Mouse (Mus musculus) layer of hippocampus, adult 2 months (tissue): ENCODE data around the gene Lrch3. TPM values are rescaled to one million over a fixed set of nuclear protein-coding genes. Genes with fewer than 3 reads are reported as not detected.
"Not testable (repeated sequence)": the region's sequence is repeated elsewhere in the genome, so short reads cannot be mapped to it uniquely, and the experiment has no call there.

Experiments used
- DNase-seq, 2 experiments: peaks; one replicate each; pipeline ENCODE4 v3.0.0; 2022; ENCODE audit warnings: low spot score in 2 of 2
- H3K27ac ChIP-seq: fragments of 200-600 bp; 2 replicates; pipeline ENCODE4 v1.8.1; 2022
- H3K4me3 ChIP-seq: fragments of 200-600 bp; 2 replicates; pipeline ENCODE4 v1.8.1; 2022; ENCODE audit warnings: mild to moderate bottlenecking
- CTCF ChIP-seq: fragments of 200-600 bp; conservative IDR thresholded peaks from 2 replicates; pipeline ENCODE4 v1.8.1; 2022; ENCODE audit warnings: antibody characterized with exemption, mild to moderate bottlenecking, moderate library complexity
- total RNA-seq, 2 experiments: library from RNA; stranded (reverse); gene quantifications; 2 replicates each; pipeline ENCODE4 v1.2.3; 2021

The Lrch3 gene
- total RNA-seq, 2 experiments from 2014 or later = 41.0 to 48.2 TPM

DNA sequence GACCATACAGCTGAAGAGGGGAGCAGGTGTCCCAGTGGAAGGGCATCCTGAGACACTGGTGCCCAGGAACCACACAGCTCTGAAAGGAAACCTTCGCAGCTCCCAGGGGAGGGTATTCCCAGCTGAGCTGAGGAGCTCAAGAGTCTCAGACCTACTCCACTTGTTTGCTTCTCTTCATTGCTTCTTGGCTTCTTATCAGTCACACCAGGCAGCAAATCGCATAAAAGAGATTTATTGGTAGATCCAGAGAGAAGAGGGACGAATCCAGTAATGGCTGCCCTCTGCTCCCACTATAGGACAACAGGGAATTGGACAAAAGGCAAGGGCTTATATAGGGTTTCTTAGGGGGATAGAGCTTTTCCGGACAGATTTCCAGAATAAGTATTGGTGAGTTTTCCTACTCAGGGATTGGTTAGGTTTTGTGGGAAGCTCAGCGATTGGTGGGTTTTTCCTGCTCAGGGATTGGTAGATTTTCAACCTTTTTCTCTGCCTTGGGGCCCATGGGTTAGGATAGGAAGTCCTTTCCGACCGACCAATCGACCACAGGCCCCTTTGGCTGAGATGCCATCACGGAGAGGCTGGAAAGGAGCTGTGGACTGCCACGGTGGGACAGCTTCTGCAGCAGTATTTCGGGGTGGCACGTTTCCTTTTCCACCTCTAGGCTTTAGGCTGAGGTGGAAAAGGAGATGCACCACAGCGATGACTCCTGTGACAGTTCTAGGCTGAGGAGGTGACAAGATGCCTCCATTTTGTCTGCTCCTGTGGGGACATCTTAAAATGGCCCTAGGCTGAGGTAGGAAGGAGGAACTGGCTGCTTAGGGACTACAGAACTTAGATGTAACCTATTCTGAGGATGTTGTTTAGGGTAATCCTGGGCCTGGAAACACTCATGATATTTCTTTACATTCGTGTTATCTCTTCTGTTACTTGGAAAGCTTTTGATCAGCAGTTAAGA, 34.7 kb upstream of the Lrch3 start:
- DNase-seq = no peak
- Histone ChIP-seq H3K4me3 (peak overlapping the region; percentile 86), H3K27ac (no peak overlapping the region)
- no peak for TF ChIP-seq CTCF

DNA sequence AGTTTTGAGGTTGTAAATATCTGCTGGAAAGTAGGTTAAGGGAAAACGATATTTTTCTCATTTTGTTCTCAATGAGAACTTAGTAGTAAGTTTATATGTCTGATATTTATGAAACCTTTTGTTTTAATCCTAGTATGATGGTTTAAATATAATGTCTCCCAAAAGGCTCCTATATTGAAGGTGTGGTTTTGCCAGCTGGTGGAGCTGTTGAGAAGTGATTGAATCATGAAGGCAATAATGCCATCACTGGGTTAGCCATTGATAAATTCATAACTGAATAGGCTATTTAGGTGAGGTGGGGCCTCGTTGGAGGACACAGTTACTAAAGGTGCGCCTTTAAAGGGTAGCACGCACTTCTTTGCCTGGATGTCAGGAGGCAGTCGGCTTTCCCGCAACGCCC, 32.4 kb upstream of the Lrch3 start:
- TF ChIP-seq CTCF = peak; percentile 47
- Histone ChIP-seq H3K4me3 (no peak overlapping the region), H3K27ac (no peak overlapping the region)
- DNase-seq = no peak

DNA sequence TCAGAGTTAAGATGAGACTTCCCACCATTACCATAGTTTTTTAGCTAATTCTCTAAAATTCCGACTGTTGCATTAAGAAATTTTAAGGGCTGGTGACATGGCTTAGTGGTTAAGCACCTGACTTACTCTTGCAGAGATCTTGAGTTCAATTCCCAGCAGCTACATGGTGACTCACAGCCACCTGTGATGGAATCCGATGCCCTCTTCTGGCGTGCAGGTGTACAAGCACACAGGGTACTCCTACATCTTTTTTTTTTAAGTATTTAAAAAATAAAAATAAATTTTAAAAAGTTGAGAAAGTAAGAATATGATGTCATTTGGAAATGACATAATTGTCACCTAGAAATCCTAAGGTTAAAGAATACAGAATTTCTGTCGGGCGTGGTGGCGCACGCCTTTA, 25.9 kb upstream of the Lrch3 start:
- no peak for DNase-seq
- TF ChIP-seq CTCF = peak; percentile 64

DNA sequence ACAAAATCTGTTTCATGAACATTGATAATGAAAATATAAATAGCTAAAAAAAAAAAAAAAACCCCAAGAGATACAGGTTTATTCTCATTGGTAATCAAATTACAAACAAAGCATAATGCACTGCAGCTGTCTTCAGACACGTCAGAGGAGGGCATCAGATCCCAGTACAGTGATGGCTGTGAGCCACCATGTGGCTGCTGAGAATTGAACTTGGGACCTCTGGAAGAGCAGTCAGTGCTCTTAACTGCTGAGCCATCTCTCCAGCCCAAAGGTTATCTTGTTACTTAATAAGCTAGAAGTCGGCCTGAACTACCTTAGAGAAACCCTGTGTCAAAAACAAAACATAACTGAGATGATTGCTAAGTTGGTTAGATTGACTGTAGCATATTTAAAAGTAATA, 24.0 kb upstream of the Lrch3 start:
- no peak for TF ChIP-seq CTCF
- no peak for DNase-seq
- no peak overlapping the region for H3K4me3 ChIP-seq
- no peak overlapping the region for H3K27ac ChIP-seq

More for the DNA sequence above, 25.9 kb upstream of the Lrch3 start:
- Histone ChIP-seq H3K27ac (no peak overlapping the region), H3K4me3 (no peak overlapping the region)

DNA sequence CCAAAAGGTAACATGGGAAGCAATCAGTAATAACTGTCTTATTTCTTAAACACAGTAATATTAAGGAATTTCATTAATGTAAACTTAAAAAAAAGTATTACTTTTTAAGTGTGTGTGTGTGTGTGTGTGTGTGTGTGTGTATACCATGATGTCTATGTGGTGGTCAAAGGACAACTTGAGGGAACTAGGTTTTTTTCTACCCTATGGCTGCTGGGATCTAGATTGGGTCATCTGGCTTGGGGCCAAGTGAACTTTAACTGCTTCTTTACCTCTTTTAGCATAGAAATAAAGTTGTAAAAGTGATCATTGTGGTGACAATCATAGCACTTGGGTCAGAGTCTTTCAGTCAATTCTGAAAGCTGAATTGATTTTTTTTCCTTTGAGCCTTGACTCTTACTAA, 17.8 kb upstream of the Lrch3 start:
- Histone ChIP-seq H3K4me3 (no peak overlapping the region), H3K27ac (no peak overlapping the region)
- TF ChIP-seq CTCF = no peak
- DNase-seq = no peak

DNA sequence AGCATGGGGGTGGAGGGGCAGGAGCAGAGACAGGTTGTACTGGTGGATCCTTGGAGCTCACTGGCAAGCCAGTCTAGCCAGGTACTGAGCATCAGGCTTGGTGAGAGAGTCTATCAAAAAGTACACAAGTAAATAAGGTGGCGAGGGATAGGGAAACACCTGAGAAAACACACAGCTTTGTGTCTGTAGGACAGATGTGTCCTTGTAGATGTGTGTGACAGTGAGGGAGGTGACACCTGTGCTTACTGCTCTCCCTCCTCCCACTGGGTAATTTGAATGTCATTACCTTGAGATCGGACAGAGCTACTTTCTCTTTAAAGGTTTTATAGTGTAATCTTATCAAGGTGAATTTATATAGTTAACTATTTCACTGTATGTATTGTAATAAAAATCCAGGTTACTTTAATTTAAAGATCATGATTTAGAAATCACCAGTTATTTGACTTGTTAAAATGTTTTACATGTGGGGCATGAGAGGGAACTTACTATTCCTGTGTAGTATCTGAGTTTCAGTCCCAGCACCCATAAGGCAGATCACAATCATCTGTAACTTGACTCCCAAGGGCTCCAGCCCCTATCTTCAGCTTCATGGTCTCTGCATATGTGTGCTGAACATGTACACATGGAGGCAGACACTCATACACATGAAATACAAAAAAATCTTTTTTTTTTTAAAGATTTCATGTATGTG, 12.4 kb upstream of the Lrch3 start:
- no peak for DNase-seq
- TF ChIP-seq CTCF = no peak
- no peak overlapping the region for H3K4me3 ChIP-seq
- H3K27ac ChIP-seq = no peak overlapping the region

DNA sequence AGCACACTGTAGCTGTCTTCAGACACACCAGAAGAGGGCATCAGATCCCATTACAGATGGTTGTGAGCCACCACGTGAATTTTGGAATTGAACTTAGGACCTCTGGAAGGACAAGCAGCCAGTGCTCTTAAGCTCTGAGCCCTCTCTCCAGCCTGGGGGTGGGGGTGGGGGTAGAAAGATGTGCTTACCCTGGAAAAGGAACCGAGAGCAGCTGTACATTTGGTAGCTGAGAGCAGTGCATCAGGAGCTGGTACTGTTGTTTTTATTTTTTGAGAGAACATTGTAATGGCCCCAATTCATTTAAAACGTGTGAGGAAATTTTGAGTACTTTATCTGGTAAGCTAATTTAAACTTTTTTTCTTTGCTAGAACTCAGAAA, 11.9 kb upstream of the Lrch3 start:
- no peak overlapping the region for H3K4me3 ChIP-seq
- H3K27ac ChIP-seq = no peak overlapping the region
- peak; percentile 42 for TF ChIP-seq CTCF
- DNase-seq = no peak

DNA sequence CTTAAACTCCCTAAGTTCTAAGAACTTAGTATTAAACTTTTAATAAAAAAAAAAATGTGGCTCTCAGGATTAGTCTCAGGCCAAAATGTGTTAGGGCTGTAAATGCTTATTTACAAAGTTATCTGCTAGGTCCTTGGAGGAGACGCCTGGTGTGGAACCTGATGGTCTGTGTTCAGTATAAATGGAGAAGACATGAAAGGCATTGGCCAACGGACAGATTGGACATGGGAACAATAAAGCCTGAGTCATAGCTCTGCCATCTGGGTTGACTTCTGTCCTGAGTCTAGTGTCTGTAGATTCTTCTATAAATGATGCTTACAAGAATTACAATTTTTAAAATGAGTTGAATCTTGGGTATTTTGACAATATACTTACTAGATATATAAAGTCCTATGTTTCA, 7.7 kb upstream of the Lrch3 start:
- no peak for TF ChIP-seq CTCF
- DNase-seq = no peak
- Histone ChIP-seq H3K4me3 (no peak overlapping the region), H3K27ac (no peak overlapping the region)

DNA sequence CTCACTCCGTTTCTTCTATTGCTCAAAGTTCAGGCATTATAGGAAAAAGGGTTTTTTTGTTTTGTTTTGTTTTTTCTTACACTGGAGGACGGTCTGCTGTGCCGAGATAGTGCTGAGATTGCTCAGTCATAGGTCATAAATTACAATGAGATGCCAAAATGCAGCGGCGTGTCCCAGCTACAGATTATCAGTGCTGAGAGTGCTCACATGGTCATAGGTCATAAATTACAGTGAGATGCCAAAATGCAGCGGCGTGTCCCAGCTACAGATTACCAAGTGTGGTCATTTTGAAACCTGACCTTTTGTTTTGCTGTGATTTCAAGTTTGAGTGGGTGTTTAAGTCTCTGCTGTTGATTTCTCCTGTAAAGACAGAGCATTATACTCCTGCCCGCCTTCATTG, 7.2 kb upstream of the Lrch3 start:
- Histone ChIP-seq H3K4me3 (no peak overlapping the region), H3K27ac (no peak overlapping the region)
- no peak for TF ChIP-seq CTCF
- DNase-seq = no peak

DNA sequence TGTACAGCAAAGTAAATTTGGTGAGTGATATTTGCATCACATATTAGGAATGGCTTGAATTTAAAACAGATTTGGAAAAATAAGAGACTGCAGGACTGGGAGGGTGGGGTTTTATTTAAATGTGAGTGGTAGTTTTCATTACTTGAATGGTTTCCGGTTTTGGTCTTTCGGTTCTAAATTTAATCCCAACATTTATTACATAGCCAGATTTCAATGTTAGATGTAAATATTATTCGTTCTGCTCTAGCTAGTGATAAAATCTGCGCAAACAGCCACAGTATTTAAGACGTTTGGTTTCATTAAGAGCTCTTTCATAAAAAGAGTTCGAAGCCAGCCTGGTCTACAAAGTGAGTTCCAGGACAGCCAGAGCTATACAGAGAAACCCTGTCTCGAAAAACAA, 688 bp upstream of the Lrch3 start:
- H3K4me3 ChIP-seq = peak overlapping the region; percentile 98; the same call in 1 of the 2 replicates
- TF ChIP-seq CTCF = no peak
- DNase-seq = no peak
- no peak overlapping the region for H3K27ac ChIP-seq

DNA sequence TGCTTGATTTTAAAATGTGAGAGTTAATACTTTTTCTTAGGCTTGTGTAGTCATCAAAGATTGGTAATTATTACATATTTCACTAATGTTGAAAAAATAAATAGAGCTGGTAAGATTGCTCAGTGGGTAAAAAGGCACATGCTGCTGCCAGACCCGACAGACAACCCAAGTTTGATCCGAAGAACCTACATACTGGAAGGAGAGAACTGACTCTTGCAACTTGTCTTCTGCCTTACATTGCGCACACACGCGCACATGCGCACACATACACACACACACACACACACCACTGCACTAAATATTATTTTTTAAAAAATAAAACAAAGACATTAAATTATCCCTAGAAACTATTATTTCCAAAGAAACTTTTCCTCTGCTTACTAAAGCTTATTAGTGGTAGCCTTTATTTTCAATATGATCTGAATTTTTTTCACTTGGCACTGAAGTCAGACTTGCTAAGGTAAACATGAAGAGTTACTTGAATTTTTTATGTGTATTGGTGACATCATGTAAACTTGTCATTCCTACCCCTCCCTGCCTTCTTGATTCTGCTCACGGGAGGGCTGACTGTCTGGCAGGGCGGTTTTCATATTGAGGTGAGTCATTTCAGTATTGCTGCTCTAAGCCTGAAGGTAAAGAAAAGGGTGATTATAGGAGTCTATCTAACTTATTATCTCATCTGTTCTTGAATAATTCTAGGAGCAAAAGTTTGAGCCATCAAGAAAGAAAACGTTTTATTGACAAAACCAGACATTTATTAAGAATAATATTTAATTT, 1.6 kb downstream of the Lrch3 start:
- TF ChIP-seq CTCF = no peak
- Histone ChIP-seq H3K4me3 (peak overlapping the region; percentile 98), H3K27ac (no peak overlapping the region)
- no peak for DNase-seq

DNA sequence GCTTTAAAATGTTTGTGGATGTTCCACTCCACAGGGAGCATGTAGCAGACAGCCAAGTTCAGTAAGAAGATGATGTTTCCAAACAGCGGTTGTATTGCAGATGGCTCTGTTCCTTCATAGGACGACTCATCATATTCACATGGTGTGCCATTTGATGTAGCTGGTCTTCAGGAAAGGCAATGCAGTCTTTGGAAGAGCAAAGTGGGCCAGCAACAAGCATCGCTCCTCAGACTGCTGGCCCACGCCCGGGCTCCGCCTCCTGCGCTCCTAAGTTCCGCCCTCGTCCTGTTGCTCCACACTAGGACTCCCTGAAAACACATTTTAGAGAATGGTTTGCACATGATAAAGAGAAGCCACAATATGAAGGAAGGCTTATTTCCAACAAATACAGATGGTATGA, 12.7 kb downstream of the Lrch3 start:
- H3K27ac ChIP-seq, DNase-seq, H3K4me3 ChIP-seq: not testable (repeated sequence)

DNA sequence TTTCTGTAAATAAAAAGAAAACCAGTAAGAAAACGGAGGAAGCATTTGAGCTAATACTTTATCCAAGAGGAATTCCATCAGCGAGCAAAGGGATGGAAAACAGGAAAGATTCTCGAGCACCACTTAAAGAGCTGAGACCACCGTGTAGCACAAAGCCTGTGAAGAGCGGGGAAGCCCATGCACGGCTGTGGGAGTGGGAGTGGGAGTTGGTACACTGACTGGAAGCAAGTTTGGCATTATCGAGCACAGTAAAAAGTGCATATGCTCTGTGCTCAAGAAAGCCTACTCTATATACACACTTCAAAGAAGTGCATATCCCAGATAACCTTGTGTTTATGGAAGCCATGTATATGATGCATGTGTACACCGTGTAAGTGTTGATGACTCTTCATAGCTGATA, 13.1 kb downstream of the Lrch3 start:
- no peak for TF ChIP-seq CTCF
- no peak for DNase-seq
- no peak overlapping the region for H3K27ac ChIP-seq
- no peak overlapping the region for H3K4me3 ChIP-seq
